Mouse (Mus musculus) adrenal gland, adult (tissue): ENCODE results near the gene Rgs14.

ENCODE experiments used
- DNase-seq, 2 experiments: peaks; one replicate each; pipeline ENCODE4 v3.0.0; 2022 to 2023; ENCODE audit warnings: low spot score in 1 of 2; ENCODE audit not compliant: inconsistent age in 2 of 2

Rgs14 gene

DNA sequence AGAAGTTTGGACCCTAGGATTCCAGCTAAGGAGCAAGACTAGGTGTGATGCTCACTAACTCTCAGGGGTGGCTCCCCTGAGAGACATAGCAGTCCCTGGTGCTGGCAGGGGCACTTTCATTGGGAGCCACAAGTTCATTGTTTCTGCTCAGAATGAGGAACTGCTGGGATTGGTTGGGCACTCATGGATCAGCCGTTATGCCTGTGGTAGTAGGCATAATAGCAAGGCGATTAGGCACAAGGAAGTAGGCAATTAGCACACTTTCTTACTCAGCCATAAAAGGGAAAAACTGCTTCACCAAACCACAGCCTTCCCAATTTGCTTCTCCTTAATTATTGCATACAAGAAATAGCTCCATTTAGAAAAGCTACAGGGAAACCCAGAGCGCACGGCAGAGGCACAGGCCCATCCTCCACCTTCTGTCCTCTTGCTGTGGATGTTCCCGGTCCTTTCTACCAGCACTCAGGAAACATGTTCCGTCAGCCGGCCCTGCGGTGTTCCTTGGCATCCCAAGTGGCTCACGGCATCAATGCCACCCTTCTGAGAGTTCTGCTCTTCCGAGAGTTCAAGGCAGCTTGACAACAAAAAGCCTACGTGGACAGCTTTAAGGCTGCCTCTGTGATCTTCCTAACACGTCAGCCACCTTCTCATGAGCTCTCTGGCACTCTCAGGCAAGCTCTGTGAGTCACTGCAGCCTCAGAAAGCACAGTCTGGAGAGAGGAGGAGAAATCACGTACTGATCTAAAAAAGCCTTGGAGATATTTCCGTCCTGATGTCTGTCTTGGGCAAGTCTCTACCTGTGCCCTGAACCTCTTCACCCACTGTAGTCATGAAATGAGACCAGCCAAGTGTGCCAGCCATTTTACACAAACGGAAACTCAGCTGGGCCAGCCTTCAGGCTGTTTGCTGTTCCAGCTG, 34.7 kb downstream of the Rgs14 start:
- DNase-seq = no peak

DNA sequence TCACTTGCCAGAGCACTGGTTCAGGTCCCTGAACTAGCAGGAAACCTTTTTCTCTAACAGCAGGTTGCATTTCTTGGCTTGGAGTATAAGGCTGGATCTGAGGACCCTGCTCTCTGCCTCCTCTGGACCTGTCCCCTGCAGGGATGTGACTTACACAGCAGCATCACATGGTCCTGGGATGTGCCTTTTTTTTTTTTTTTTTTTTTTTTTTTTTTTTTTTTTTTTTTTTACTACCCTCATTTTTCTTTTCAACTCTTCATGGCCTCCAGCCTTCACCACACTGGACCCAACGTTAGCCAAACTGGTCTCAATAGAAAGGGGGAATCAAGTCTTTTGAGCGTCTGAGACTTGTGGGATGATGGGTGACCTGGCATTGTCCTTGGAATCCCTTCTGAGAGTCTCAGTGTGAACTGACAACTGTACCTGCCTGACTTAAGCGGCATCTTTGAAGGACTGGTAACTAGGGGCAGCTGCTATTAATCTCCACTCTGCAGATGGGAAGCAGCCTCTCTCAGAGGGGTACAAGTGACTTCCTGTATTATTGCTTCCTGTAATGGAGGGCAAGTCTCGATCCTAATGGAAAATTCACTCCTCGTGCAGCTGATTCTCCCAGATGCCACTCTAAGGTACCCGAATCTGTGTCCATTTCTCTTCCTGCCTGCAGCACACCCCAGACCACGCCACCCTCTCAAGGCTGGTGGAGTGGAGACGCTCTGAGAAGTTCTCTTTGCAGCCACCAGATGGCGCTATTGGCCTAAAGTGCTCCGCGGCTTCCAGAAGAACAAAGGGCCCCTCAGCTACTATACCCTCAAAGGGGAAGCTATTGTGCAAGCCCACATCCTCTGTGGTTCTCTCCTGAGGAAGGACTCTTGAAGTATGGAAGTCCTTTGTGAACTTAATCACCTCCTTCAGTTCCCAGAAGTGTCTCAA, 35.6 kb downstream of the Rgs14 start:
- DNase-seq = peak; percentile 70 to 89

- no peak for DNase-seq
These were observed 36.4 kb downstream of the Rgs14 start for GRCm38 (mm10) chr13:55405783-55406390.

- DNase-seq = no peak
These were observed 37.8 kb downstream of the Rgs14 start for GRCm38 (mm10) chr13:55407341-55407740.

GRCm38 (mm10) chr13:55408546-55409120, 39.1 kb downstream of the Rgs14 start:
- no peak for DNase-seq

DNA sequence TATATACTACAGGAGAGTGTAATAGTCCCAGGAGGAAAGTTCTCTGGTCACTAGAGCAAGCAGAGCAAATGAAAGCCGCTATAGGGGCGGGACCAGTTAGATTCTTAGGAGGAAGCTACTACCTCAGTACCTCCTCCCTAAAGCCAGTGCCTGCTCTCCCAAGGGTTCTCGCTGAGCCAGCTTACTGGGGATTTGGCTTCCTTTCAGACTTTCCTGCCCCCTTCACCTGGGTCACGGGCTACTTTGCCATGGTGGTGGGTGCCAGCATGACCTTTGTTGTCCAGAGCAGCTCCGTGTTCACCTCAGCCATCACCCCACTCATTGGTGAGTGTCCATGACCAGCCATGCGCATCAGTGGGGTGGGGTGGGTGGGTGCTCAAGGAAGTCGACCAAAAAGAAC, 42.3 kb downstream of the Rgs14 start:
- no peak for DNase-seq

DNA sequence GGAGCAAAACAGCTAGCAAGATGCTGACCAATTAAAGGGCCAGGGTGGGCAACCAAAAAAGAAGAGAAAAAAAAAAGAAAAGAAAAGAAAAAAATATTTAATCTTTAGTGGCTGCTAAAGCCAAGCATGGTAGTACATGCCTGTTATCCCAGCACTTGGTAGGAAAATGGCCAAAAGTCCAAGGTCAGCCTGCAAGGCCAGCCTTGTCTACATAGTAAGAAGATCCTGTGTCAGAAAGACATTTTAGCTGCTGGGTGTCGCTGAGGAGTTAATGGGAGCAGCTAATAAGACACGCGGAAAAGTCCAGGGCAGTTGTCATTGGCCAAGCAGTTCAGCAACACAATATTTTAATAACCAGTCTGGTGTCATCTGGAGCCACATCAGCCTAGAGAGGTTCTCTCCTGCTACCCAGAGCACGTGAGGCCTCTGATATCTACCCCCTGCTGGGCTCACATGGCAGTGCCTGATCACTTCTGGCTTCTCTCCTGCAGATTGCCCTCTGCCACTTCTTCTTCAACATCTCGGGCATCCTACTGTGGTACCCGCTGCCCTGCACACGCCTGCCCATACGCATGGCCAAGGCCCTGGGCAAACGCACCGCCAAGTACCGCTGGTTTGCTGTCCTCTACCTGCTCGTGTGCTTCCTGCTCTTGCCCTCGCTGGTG, 43.2 kb downstream of the Rgs14 start:
- peak; percentile 37 to 70 for DNase-seq

GRCm38 (mm10) chr13:55413333-55413732, 43.8 kb downstream of the Rgs14 start:
- no peak for DNase-seq

GRCm38 (mm10) chr13:55414743-55415380, 45.3 kb downstream of the Rgs14 start, which contains the start of gene Pfn3:
Gene Pfn3, minus strand, starts transcription at chr13:55415232.
- DNase-seq = peak in 1 of 2 experiments; percentile 37

GRCm38 (mm10) chr13:55418004-55418403, 48.5 kb downstream of the Rgs14 start:
- DNase-seq = peak; percentile 89 to 97

- no peak for DNase-seq
These were observed 49.6 kb downstream of the Rgs14 start for GRCm38 (mm10) chr13:55419142-55419541.

- no peak for DNase-seq
These were observed 50.7 kb downstream of the Rgs14 start for GRCm38 (mm10) chr13:55420018-55420932.

DNA sequence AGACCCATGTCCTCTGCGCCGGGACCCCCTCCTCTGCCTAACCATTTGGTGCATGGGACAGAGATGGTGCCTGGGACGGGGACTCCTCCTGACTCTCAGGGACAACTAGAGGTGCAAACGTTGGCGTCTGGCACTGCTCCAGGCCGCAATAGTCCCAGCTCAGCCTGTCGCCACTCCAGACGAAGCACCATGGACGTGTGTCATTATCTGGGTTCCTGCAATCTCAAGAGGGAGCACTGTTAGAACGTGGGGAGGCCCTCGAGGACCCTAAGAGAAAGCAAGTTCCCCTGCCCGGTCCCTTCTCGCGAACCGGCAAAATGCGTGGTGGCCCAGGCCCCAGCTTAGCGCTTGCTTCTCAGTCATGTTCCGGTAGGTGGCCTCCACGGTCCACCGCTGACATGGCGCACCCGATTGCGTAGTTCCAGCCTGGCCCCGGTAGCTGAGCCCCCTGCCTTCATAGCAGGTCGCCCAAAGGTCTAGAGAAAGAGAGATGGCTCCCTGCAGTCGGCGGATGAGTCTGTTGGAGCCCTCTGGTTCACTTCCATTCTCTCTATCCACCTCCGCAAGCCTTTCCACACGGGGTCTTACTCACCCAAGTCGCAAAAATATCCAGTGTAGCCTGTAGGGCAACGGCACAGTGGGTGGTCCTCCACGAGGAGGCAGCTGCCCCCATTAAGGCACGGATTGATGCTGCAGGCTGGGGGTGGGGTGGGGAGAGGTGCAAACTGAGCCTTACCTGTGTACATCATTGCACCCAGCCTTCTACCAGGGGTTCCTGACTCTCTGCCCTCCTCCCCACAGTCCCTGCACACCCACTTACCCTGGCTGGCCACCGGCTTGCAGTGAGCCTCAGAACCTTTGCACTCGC, 51.6 kb downstream of the Rgs14 start:
- peak; percentile 73 to 91 for DNase-seq

DNA sequence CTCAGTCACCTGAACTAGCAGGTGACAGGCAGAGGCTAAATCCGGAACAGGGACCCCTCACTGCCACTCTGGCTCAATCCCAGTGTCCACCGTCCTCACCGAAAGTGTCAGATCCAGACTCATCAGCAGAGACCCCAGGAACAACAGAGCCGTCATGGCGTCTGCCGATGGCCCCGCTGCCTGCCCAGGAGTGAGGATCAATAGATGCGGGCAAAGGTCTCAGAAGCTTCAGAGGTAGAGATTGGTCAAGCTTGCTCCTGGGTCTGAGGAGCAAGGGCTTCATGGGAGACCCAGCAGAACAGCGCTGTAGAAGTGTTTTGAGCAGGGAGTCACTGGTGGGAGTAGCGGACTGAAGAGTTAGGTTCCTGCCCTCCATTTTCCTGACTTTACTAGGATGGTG, 57.1 kb downstream of the Rgs14 start, which contains the start of gene F12:
Gene F12 (minus strand): TSS at position 181 of the 400 bp plus-strand sequence.
- no peak for DNase-seq

GRCm38 (mm10) chr13:55429226-55429888, 59.8 kb downstream of the Rgs14 start:
- DNase-seq = peak; percentile 75 to 90

DNA sequence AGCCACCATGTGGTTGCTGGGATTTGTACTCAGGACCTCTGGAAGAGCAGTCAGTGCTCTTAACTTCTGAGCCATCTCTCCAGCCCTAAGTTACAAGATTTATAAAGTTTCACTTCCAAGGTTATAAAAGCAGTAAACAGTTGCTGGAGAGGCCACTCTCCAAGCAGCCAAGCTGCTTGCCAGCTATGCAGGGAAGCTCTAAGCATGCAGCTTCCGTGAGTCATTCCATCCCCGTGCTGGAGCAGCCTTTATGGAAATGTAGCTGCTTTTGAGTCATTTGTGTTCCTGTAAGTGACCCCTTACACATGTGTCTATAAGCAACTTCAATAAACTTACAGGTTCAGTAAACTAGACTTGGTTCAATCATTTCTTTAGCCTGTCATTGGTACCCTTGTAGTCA, 61.0 kb downstream of the Rgs14 start:
- DNase-seq = peak; percentile 75 to 85
